Mouse (Mus musculus) adrenal gland, adult 2 months (tissue): ENCODE results near the gene Fcrla. TPM values are rescaled to one million over a fixed set of nuclear protein-coding genes. Genes with fewer than 3 reads are reported as not detected.
A peak's percentile ranks its signal among the peaks of the same experiment; 100 is the strongest.

Experiments
- DNase-seq: peaks from one replicate; pipeline ENCODE4 v3.0.0; 2021
- polyA plus RNA-seq: library from polyadenylated mRNA; depleted of rRNA; stranded (reverse); fragments of >200 nt; gene quantifications from 2 replicates; pipeline ENCODE4 v1.2.3, GENCODE M21; 2012; rRNA removed
- total RNA-seq, 2 experiments: library from RNA; stranded (reverse); gene quantifications; 2 replicates each; pipeline ENCODE4 v1.2.3; 2021

Fcrla gene
- total and polyA plus RNA-seq, 3 experiments = 0.97 to 1.2 TPM; not detected in 1

DNA sequence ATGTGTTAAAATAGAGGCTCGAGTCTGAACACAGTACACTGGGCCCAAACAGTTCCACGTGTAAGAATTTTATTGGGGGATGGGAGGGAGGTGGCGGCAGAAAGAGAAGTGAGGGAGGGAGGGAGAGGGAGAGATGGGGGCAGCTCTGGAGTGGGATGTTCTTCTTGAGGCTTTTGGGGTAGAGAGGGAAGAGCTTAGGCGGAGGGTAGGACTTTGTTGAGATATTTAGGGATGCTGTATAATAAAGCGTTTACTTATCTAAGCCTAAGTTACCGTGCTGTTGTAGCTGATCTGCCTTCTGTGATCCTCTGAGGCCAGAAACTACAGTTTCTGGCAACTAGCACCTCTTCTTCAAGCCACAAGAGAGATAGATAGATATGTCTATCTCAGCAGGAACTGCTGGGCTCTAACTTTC, 41.3 kb downstream of the Fcrla start:
- DNase-seq = no peak

DNA sequence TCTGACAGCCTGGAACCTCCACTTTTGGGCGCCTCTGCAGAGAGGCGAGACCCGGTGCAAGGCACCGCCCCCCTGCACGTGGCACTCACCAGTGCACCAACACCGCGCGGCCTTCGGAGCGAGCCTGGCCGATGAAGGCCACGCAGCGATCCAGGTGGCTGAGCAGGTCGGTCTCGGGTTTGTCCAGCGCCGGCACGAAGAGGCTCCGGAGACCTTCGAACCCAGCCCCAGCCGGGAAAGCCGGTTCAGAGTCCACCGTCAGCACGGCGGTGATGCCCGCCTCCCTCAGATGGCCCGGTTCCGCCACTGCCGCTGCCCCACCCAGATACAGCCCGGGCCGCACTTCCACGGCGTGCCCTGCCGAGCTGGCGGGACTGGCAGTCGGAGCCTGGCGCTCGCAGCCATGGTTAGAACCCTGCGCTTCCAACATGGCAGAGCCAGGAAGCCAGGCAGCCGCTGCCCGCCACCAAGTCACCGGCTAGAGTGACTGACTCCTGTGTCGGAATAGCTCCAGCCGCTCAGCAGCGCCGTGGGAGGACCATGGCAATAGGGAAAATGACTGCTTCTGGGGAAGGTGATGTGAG, 42.3 kb downstream of the Fcrla start, which contains the start of the genes Gm26620 and Dusp12:
Gene Gm26620 (plus strand): TSS at position 88 of the 584 bp plus-strand sequence.
Gene Dusp12 (minus strand): TSS at position 563 of the 584 bp plus-strand sequence.
- peak; percentile 92 for DNase-seq

DNA sequence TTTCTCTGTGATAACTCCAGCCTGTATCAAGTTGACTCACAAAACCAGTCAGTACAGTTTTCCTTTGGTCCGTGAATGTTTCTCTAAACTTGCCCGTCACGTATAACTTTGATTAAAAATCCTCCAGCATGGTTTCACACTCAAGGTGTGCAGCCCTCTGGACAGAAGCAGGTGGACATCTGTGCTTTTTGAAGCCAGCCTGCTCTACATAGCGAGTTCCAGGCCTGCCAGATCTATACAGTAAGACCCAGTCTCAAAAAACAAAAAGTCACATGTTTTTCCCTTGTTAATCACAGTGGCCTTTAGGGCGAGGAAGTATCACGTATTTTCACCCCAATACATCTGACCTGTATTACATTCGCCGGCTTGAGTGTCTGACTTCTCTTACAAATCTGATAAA, 43.0 kb downstream of the Fcrla start:
- DNase-seq = no peak

DNA sequence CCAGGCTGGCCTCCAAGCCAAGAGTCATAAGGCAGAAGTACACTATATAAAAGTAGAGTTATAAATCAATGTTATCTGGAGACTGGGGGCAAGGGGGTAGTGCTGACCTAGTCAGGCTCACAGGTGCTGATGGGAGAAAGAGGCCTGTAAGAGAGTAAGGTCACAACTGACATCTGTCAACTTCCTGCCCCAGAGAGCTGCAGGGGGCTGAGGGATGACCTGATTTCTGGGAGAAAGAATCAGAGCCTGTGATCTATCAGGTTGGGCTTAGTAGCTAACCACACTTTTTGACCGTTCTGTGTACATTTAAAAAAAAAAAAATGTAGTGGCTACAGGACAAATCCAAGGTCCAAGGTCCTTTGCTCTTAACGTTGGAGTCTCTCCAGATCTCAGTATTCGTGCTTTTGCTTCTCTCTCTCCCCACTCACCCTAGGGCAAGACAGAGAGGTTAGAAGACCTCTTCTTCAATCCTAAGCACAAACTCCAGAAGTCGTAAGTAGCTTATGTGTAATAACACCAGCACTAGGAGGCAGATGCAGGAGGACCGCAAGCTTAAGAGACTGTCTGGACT, 44.4 kb downstream of the Fcrla start:
- DNase-seq = no peak

DNA sequence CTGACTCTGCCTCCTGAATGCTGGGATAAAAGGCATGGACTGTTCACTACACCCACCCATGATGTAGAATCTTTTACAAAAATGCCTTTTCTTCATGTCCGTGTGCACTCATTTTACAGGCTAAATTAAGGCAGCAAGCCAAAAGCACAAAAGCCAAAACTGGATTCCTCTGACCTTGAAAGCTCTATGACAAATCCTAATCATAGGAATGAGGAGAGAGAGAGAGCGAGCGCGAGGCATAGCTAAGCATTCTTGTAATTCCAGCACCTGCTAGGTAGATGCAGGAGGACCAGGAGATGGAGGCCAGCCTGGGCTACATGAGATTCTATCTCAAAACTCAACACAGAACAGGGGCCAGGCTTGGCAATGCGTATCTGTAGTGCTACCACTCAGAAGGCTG, 50.5 kb downstream of the Fcrla start:
- DNase-seq = peak; percentile 58

DNA sequence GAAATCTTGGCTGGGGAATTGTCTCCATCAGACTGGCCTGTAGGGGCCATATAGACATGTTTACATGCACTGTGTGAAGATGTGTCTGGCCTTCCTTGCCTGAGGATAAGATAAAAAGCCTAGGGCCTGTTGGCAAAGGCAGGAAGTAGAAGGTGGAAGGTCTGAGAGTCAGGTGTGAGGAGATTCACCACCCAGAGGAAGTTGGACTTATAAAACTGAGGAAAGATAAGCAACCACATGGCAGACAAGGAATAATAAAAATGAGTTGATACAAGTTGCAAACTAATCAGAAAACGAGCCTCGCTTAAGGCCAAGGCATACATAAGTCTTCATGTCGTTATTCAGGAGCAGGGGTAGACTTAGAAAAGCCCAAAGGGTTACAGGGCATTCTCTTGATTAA, 51.7 kb downstream of the Fcrla start:
- DNase-seq = no peak

DNA sequence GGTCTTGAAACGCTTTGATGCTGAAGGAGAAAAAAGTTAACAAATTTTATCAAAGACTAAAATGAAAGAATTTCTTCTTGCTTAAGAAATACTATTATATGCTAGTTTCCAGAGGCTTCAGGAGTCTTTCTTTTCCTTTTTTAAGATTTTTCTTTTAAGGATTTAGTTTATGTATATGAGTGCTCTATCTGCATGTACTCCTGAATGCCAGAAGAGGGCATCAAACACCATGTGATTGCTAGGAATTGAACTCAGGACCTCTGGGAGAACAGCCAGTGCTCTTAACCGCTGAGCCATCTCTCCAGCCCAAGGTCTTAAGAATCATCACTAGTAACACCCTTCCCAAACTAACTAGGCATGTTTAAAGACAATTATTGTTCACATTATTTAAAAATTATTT, 55.4 kb downstream of the Fcrla start:
- DNase-seq = no peak

DNA sequence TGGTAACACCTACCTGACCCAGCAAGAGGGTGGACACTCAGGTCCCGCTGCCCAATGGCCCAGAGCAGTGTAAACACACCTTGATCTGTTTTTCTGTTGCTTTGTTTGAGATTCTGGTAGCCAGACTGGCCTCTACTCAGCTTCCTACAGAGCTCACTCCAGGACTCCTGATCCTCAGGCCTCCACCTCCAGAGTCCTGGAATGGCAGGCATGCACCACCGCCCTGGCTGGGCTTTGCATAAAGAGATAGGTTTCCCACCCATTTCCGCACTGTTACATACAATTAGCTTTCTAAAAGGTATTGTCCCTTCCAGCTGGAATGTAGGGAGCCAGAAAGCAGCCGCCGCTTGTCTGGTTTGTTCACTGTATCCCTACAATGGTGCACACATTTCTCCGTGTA, 56.0 kb downstream of the Fcrla start:
- no peak for DNase-seq

DNA sequence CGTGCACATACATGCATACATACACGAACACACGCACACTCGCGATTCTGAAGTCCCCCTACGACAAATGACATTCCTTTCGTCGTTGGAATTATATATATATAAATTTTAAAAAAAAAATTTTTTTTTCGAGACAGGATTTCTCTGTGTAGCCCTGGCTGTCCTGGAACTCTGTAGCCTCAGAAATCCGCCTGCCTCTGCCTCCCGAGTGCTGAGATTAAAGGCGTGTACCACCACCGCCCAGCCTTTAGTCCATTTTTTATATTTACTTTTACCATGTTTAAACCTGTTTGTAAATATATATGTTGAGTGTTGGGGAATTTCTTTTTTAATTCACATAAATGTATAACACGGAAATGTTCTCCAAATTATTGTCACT, 58.5 kb downstream of the Fcrla start:
- no peak for DNase-seq

DNA sequence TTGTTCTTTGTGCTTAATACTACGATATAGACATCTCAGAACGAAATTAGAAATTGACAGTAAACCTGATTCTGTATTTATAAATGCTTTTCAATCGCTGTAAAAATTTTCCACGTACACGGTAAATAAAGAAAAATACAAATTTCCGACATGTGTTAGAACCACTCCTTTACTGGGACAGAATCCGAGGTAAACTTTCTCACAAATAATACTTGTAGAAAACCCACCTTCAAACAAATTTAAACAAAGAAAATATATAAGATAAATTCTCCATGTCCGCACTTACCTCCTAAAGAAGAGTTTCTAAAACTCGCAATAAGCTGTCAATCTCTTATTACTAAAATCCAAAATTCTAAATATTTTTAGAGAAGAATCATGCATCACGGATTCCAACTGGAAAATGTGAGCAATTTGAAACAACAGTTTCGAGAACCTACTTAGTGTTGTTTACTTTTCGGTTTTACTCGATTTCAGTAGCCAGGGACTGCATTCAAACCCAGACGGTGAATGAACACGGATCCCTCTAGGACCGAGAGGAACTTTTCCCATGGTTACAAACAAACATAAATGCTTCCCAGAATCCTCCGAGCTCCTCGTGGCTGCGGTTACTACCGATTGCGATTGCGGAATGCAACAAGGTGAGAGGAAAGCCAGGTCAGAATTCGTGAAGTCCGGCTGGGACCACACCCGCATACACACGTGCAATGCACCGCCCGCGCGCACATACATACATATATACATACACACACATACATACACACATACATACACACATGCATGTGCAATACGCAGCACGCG, 59.1 kb downstream of the Fcrla start:
- peak; percentile 78 for DNase-seq

DNA sequence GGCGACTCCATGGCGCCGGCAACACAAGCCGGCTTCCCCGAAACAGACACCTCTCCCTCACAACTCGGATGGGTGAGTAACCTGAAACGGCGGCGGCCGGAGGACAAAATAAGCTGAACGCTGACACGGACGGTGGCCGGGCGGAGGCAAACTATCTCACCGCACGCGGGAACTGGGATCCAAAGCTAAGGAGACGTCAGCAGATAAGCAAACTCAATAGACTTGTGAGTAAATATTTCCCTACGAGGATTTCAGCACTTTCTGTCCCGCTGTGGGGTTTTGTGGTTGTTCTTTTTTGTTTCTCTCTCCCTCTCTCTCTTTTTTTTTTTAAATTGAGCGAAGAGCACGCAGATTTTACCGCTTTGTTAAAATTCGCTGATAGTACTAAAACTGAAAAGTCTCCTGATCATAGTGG, 59.7 kb downstream of the Fcrla start, which contains the start of gene Atf6:
Gene Atf6 (minus strand): TSS at position 81 of the 415 bp plus-strand sequence.
- peak; percentile 98 for DNase-seq

Other genes starting within 250 kb of the Fcrla start
- 10 to 100 TPM; 33.3 to 33.5 TPM for gene Atf6, start 59.8 kb downstream of the Fcrla start, total RNA-seq
- gene Atf6, start 59.8 kb downstream of the Fcrla start, polyA plus RNA-seq = 8.1 and 11.8 TPM in 2 replicates
- under 1 TPM; 0.62 to 0.72 TPM for gene Gm26620, start 42.5 kb downstream of the Fcrla start, total RNA-seq
- gene Gm26620, start 42.5 kb downstream of the Fcrla start, polyA plus RNA-seq = 4.5 and 5.1 TPM in 2 replicates
- gene Dusp12, start 42.0 kb downstream of the Fcrla start, total RNA-seq = 10 to 100 TPM; 12.9 to 20.6 TPM
- gene Dusp12, start 42.0 kb downstream of the Fcrla start, polyA plus RNA-seq = 12.4 and 13.5 TPM in 2 replicates
- gene Fcrlb, start 14.6 kb downstream of the Fcrla start, total RNA-seq = not detected
- gene Fcrlb, start 14.6 kb downstream of the Fcrla start, polyA plus RNA-seq = 0.54 and 0.76 TPM in 2 replicates
- 1 to 10 TPM; 7.6 to 8.3 TPM for gene Fcgr2b, start 49.0 kb upstream of the Fcrla start, total RNA-seq
- 4.0 and 4.2 TPM in 2 replicates for gene Fcgr2b, start 49.0 kb upstream of the Fcrla start, polyA plus RNA-seq
- 1 to 10 TPM; 5.1 to 6.9 TPM for gene Fcgr4, start 91.3 kb upstream of the Fcrla start, total RNA-seq
- 1.6 and 2.0 TPM in 2 replicates for gene Fcgr4, start 91.3 kb upstream of the Fcrla start, polyA plus RNA-seq
- gene Fcgr3, start 137.4 kb upstream of the Fcrla start, total RNA-seq = 10 to 100 TPM; 16.4 to 17.7 TPM
- 5.4 and 5.5 TPM in 2 replicates for gene Fcgr3, start 137.4 kb upstream of the Fcrla start, polyA plus RNA-seq
- 1 to 10 TPM; 2.7 to 3.1 TPM for gene Cfap126, start 186.3 kb upstream of the Fcrla start, total RNA-seq
- gene Cfap126, start 186.3 kb upstream of the Fcrla start, polyA plus RNA-seq = 2.2 and 3.1 TPM in 2 replicates
- gene Sdhc, start 223.0 kb upstream of the Fcrla start, total RNA-seq = 100 to 1,000 TPM; 415 to 526 TPM
- gene Sdhc, start 223.0 kb upstream of the Fcrla start, polyA plus RNA-seq = 125 and 156 TPM in 2 replicates
- 1 to 10 TPM in 1 of 2 experiments, under 1 TPM in 1; 0.49 to 1.5 TPM for gene Mpz, start 223.1 kb upstream of the Fcrla start, total RNA-seq
- 1.7 and 5.1 TPM in 2 replicates for gene Mpz, start 223.1 kb upstream of the Fcrla start, polyA plus RNA-seq